Mouse (Mus musculus): ENCODE data around the gene Ppm1j. TPM values are rescaled to one million over a fixed set of nuclear protein-coding genes. Genes with fewer than 3 reads are reported as not detected.

Gene Ppm1j
- polyA plus RNA-seq, 1 experiment, result not detected

DNA sequence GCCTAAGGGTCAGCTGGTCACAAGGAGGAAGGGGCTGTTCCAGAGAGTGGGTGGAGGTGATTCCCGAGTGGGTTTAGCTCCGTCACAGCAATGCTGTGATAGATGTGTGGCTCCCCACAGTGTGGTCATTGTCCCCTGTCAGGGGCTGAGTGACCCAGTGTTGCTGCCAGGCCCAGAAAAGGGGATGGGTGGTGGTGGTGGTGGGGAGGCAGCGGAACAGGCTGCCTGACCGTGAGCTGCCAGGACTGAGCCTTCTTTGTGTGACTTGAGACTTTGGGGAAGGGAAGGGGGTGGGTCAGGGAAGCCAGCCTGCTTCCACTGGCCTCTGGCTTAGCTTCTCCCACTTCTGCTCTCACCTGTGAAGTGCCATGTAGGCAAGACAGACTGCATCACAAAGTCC lies 10.2 kb downstream of the Ppm1j start:
- Histone ChIP-seq H3K27me3 (ENCODE audit: control insufficient read depth) (peaks cover 50% of the 10 kb centered on the region), H3K4me3 (replicated peaks) (no peak overlapping the region), H3K36me3 (ENCODE audit: control insufficient read depth) (peaks cover 10% of the 10 kb centered on the region), H3K9me3 (ENCODE audit: control insufficient read depth, low read length) (no peaks in the 10 kb centered on the region), H3K4me1 (ENCODE audit: control insufficient read depth) (peaks cover 15% of the 10 kb centered on the region)
- TF ChIP-seq GATA1 (IDR thresholded peaks at IDR 0.05; ENCODE audit: low read length), result no peak
- no peak for TF ChIP-seq TAL1 (IDR thresholded peaks at IDR 0.05; ENCODE audit: low read length)

DNA sequence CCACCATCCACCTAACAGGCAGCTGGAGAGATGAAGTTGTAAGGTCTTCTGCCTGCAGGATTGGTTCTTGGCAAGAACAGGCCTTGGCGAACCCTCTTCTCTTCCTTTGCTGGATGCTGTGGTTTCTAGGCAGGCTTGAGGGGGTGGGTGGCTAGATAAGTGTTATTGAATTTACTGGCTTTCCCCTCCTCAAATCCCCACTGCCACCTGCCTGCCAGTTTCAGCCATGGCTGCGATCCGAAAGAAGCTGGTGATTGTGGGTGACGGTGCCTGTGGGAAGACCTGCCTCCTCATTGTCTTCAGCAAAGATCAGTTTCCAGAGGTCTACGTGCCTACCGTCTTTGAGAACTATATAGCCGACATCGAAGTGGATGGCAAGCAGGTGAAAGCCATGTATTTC lies 10.8 kb downstream of the Ppm1j start:
- Histone ChIP-seq H3K36me3 (ENCODE audit: control insufficient read depth) (peaks cover 10% of the 10 kb centered on the region), H3K4me1 (ENCODE audit: control insufficient read depth) (peaks cover 15% of the 10 kb centered on the region), H3K4me3 (replicated peaks) (no peak overlapping the region), H3K27me3 (ENCODE audit: control insufficient read depth) (peaks cover 47% of the 10 kb centered on the region), H3K9me3 (ENCODE audit: control insufficient read depth, low read length) (no peaks in the 10 kb centered on the region)
- TF ChIP-seq TAL1 (IDR thresholded peaks at IDR 0.05; ENCODE audit: low read length) (no peak), GATA1 (IDR thresholded peaks at IDR 0.05; ENCODE audit: low read length) (no peak)

DNA sequence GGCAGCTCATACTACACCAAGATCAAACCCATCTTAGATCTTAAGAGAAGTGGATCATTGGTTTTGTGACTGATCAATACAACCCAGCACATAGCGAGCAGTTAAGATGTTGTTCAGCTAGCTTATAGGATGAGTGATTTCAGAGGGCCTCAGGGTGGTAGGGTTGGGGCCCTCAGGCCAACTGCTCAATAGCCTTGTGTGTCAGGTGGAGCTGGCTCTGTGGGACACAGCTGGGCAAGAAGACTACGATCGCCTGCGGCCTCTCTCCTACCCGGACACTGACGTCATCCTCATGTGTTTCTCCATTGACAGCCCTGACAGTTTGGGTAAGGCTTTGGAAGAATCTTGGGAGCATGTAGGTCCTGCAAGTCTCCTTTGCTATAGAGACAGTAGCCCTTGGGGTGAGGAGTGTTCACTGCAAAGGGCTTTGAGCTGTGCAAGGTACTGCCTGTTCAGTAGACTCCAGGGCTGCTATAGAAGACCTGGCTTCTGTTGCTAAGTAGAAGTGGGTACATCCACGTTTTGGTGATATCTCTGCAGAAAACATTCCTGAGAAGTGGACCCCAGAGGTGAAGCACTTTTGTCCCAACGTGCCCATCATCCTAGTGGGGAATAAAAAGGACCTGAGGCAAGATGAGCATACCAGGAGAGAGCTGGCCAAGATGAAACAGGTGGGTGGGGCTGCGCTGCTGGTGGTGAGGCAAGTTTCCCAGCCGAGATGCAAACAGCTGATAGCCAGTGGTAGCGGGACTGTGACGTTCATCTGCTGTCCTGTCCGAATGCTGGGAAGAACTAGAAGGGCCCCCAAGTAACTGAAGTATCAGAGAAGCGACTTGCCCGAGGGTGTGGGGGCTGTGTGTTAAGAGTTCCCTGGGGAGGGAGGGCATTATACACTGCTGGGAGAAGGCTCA lies 11.8 kb downstream of the Ppm1j start:
- H3K27me3 ChIP-seq (ENCODE audit: control insufficient read depth), result peaks cover 39% of the 10 kb centered on the region
- TF ChIP-seq GATA1 (IDR thresholded peaks at IDR 0.05; ENCODE audit: low read length) (no peak), TAL1 (IDR thresholded peaks at IDR 0.05; ENCODE audit: low read length) (no peak)
- peaks cover 15% of the 10 kb centered on the region for H3K36me3 ChIP-seq (ENCODE audit: control insufficient read depth)
- H3K4me1 ChIP-seq (ENCODE audit: control insufficient read depth), result peaks cover 15% of the 10 kb centered on the region
- no peaks in the 10 kb centered on the region for H3K9me3 ChIP-seq (ENCODE audit: control insufficient read depth, low read length)
- H3K4me3 ChIP-seq (replicated peaks), result no peak overlapping the region

DNA sequence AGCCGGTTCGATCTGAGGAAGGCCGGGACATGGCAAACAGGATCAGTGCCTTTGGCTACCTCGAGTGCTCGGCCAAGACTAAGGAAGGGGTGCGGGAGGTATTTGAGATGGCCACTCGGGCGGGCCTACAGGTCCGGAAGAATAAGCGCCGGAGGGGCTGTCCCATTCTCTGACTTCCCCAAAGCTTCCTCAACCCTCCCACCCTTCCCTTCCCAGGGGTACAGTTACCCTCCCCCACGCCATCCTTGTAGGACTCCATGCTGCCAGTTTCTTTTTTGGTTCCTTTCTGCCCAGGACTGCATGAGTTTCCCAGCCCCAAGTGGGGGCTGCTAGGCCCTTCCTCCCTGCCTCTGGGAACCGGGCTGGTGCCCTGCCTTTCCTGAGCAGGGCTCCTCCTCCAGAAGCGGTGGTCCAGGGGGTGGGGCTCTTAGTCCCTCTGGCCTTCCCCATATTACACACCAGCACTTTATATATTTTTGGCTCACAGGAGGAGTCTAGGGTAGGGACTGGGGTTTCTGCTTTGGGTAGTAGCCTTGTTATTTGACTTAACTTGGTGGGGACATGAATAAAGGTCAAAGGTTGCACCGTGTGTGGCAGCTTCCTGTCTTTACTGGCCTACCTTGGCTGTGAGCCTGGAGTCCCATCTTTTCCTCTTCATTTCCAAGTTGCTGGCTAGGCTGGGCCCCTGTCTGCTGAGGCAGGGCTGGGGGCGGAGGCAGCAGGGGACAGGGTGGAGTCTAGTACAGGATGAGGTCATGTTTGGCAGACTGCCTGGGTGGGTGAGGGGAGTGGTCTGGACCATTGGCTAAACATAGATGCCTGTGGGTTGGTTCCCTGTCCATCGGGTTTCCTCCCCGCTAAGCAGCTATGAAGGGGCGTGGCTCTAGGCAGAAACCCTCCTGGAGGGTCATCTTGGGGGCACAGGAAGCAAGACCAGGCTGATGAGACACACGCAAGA lies 13.3 kb downstream of the Ppm1j start:
- peaks cover 22% of the 10 kb centered on the region for H3K36me3 ChIP-seq (ENCODE audit: control insufficient read depth)
- H3K27me3 ChIP-seq (ENCODE audit: control insufficient read depth), result peaks cover 24% of the 10 kb centered on the region
- TF ChIP-seq TAL1 (IDR thresholded peaks at IDR 0.05; ENCODE audit: low read length) (no peak), GATA1 (IDR thresholded peaks at IDR 0.05; ENCODE audit: low read length) (no peak)
- H3K9me3 ChIP-seq (ENCODE audit: control insufficient read depth, low read length), result no peaks in the 10 kb centered on the region
- H3K4me3 ChIP-seq (replicated peaks), result no peak overlapping the region
- H3K4me1 ChIP-seq (ENCODE audit: control insufficient read depth), result peaks cover 10% of the 10 kb centered on the region

DNA sequence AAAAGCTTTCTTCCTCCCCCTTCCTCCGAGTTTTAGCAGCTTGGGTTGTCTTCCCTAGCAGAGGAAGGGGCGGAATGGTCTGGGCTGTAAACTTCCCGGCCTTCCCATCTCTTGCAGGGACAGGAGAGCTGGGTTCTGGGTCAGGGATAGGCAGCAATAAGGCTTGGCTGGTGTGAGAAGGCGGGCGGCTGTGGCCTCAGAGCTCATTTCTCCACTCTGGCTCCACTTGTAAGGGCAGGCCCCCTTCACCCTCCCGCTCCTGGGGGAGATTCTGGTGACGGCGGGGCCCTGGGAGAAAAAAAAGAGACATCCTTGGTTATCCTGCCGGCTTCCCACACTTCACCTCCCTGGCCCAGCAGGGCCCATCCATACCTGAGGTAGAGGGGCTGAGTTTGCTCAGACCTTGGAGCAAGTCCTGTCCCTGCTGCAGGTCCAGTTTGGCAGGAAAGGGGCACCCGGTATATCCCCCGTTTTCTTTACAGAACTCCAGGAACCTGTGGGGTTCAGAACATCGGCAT lies 14.2 kb downstream of the Ppm1j start:
- Histone ChIP-seq H3K4me3 (replicated peaks) (no peak overlapping the region), H3K27me3 (ENCODE audit: control insufficient read depth) (peaks cover 15% of the 10 kb centered on the region), H3K9me3 (ENCODE audit: control insufficient read depth, low read length) (no peaks in the 10 kb centered on the region), H3K4me1 (ENCODE audit: control insufficient read depth) (peaks cover 10% of the 10 kb centered on the region), H3K36me3 (ENCODE audit: control insufficient read depth) (peaks cover 31% of the 10 kb centered on the region)
- TF ChIP-seq TAL1 (IDR thresholded peaks at IDR 0.05; ENCODE audit: low read length), result no peak
- no peak for TF ChIP-seq GATA1 (IDR thresholded peaks at IDR 0.05; ENCODE audit: low read length)

DNA sequence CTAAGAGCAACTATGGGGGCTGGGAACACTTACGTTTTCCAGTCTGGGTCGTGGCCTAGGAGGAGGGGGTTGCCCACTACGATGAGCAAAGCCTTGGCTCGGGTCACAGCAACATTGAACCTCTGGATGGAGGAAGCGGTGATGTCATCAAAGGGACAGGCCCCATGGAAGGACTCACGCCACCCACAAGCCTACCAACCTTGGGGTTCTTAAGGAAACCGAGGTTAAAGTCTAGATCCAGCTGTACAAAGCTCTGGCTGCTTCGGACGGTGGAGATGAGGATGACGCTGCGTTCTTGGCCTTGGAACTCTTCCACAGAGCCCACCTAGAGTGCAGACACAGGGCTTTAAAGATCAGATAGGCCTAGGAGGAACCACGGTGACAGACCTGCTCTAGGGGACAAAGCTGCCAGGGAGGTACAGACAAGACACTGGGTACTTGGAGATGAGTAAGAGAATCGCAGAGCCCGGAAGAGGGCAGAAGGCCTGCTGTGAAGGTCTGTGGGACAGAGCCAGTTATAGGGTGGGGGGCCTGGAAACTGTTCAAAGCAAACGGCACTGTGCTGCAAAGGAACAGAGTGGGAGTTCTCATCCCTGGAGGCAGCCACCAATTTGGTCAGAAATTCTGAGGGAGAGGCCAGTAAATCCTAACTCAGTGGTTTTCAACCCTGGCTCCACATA lies 14.9 kb downstream of the Ppm1j start:
- peaks cover 39% of the 10 kb centered on the region for H3K36me3 ChIP-seq (ENCODE audit: control insufficient read depth)
- H3K27me3 ChIP-seq (ENCODE audit: control insufficient read depth), result peaks cover 8% of the 10 kb centered on the region
- TF ChIP-seq TAL1 (IDR thresholded peaks at IDR 0.05; ENCODE audit: low read length), result no peak
- TF ChIP-seq GATA1 (IDR thresholded peaks at IDR 0.05; ENCODE audit: low read length), result no peak
- no peak overlapping the region for H3K4me3 ChIP-seq (replicated peaks)
- H3K9me3 ChIP-seq (ENCODE audit: control insufficient read depth, low read length), result no peaks in the 10 kb centered on the region
- H3K4me1 ChIP-seq (ENCODE audit: control insufficient read depth), result peaks cover 10% of the 10 kb centered on the region

DNA sequence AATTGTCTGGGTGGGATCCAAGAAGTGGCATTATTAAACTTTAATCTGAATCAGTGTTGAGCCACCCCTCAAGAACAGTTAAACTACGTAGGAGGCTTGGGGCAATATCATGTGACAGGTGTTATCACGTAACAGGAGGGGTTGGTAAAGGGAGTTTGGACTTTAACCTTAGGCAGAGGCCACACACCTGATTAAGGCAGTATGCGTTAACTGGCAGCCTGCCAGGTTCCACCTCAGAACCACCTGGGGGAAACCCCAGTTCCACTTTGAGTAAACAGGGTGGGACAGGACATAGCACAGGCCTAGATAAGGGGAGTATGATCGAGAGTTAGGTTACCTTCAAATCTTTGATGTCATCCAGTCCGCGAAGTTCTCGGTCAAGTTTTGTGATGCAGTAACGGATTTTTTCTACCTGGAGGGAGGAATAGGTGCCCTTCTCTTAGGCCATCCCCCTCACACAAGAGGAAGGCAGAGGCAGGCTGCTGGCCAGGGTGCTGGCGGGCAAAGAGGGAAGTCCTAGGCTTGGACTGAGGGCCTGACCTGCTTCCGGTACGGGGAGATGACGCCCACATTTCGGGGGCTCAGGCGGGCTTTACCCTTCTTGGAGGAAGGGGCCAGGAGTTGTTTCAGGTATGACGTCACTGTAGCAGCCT lies 15.7 kb downstream of the Ppm1j start:
- Histone ChIP-seq H3K4me1 (ENCODE audit: control insufficient read depth) (peaks cover 10% of the 10 kb centered on the region), H3K27me3 (ENCODE audit: control insufficient read depth) (0 out of 2 replicates have a peak, but pooled peaks cover 2% of the 10 kb centered on the region), H3K36me3 (ENCODE audit: control insufficient read depth) (peaks cover 45% of the 10 kb centered on the region), H3K4me3 (replicated peaks) (no peak overlapping the region), H3K9me3 (ENCODE audit: control insufficient read depth, low read length) (no peaks in the 10 kb centered on the region)
- TF ChIP-seq GATA1 (IDR thresholded peaks at IDR 0.05; ENCODE audit: low read length), result no peak
- TF ChIP-seq TAL1 (IDR thresholded peaks at IDR 0.05; ENCODE audit: low read length), result no peak

DNA sequence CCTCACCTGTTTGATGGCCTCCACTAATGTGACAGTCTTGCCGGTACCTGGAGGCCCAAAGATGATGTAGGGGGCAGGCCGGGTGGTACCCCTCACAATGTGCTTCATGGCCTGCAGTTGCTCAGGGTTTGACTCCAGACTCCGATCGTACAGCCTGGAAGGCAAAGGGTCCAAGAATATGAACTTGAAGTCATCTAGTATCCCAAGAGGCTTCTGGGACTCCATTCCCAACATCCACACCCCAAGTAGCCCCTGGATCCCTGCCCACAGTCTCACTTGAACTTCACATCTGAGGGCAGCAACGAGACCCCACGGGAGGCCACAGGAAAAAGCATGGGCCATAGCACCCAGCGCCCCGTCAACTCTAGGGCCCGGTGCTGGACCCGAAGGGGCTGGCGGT lies 19.8 kb downstream of the Ppm1j start:
- H3K36me3 ChIP-seq (ENCODE audit: control insufficient read depth), result peaks cover 53% of the 10 kb centered on the region
- no peaks in the 10 kb centered on the region for H3K9me3 ChIP-seq (ENCODE audit: control insufficient read depth, low read length)
- no peak overlapping the region for H3K4me3 ChIP-seq (replicated peaks)
- TF ChIP-seq TAL1 (IDR thresholded peaks at IDR 0.05; ENCODE audit: low read length) (no peak), GATA1 (IDR thresholded peaks at IDR 0.05; ENCODE audit: low read length) (no peak)
- H3K4me1 ChIP-seq (ENCODE audit: control insufficient read depth), result no peaks in the 10 kb centered on the region
- no peaks in the 10 kb centered on the region for H3K27me3 ChIP-seq (ENCODE audit: control insufficient read depth)
